Mouse (Mus musculus) kidney, adult 2 months (tissue): ENCODE results near the gene Alg1.

Experiments used
- CTCF ChIP-seq: fragments of 200-500 bp; conservative IDR thresholded peaks from 2 replicates; pipeline ENCODE4 v1.5.1; 2011; ENCODE audit warnings: low read depth, mild to moderate bottlenecking, control low read depth, low read length, moderate library complexity, mixed read lengths; ENCODE audit not compliant: insufficient read depth, insufficient read length
- POLR2A ChIP-seq: fragments of 200-500 bp; IDR thresholded peaks from one replicate; pipeline ENCODE4 v1.6.1; 2011; ENCODE audit warnings: low read depth, low read length, control low read depth

DNA sequence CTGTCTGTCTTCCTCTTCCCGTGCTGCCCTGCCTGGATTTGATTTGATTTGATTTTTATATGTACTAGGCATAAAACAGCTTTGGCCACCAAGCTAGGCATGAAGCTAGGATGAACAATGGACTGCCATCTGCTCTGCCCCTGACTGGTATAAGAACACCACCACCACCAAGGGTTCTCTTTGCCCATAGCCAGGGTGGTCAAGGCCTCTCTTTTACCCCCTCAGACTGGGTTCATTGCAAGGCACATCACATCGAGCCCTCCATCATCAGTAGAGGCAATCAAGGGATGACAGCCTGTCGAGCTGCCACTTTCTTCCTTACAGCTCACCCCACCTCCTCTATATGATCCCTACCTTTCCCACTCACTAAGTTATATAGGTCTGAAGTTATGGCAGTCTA is 39.0 kb downstream of the Alg1 start:
- TF ChIP-seq CTCF (no peak), POLR2A (no peak)
